Mouse (Mus musculus) thymus, postnatal 14 days (tissue): ENCODE data around the gene Mical3.

Experiments used
- DNase-seq: peaks from one replicate; pipeline ENCODE4 v3.0.0; 2021

Gene Mical3

DNA sequence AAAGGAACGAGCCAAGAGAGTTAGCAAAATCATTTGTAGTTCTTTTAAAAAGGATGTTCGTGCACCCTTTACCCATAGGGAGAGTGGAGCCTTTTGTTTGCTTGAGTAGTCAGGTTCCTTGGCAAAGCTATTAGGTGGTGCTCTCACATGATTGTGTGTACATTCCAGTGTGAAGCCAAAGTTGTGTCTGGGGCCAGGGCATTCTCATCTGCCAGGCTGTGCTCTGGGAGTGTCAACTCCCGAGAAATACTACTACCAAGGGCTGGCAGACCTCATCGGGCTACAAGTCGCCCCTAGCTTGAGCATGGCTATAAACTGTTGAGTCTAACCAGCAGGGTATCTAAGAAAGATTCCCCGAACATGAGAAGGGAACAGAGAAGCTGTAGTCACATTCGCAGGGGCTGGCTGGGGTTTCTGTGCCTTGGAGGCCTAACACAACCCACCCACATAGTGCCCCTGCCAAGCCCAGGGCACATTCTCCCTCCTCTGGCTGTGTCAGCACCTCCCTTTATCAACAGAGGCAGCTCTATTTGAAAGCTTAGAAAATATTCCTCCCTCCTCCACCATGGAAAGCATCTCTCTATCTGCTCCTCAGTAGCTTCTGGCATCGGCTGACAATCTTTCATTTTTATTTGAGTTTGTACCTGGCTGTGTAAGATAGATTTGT lies 130.8 kb downstream of the Mical3 start:
- no peak for DNase-seq

DNA sequence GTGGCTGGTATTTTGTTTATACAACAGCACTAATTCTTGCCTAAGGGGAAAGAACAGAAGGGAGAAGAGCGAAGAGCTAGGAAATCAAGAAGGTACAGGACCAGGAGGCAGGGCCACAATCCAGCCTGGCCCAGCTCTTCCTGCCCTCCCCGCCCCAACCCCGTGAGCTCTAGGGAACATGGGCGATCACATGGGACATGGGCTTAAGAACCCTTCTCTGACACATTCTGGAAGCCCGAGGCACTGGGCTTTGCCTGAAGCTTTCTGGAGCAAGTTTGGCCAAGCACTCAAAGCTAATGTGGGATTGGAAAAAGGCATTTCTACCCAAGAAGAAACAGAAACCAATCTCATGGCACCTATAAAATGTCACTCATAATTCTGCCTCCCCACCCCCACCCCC lies 131.7 kb downstream of the Mical3 start:
- no peak for DNase-seq

DNA sequence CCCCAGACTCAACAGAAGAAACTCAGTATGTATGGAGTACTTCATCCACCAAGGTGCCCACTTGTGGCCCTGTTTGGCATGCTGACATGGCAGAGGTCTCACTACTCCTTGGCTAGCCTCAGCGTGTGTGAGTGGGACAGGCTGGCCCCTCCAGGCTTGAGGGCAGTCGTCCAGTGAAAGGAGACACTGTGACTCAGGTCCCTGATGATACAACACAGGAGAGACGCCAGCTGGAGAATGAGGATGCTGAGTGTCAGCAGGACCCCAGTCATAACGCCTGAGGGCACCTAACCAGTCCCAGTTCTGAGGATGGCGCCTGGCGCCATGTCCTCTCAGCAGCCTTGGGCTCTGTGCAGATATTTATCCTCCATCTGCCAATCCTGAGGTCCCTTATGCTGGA lies 134.2 kb downstream of the Mical3 start:
- DNase-seq, result no peak

DNA sequence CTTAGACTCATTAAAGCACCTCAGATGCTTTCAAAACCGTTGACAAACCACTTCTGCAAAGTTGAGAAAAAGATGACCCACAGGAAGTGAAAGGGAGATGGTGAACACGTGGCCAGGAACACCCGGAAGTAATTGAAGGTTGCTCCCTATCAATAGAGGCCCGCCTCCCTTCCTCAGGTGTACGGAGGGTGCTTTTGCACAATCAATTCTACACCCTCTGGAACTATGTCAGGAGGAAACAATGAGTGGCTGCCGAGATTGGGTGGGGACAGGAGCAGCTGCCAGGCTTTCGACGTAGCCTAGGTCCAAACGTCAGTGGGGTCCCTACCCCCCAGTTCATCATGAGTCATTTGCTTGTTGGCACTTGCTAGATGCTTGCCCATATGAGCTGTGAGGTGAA lies 135.3 kb downstream of the Mical3 start:
- DNase-seq, result no peak

DNA sequence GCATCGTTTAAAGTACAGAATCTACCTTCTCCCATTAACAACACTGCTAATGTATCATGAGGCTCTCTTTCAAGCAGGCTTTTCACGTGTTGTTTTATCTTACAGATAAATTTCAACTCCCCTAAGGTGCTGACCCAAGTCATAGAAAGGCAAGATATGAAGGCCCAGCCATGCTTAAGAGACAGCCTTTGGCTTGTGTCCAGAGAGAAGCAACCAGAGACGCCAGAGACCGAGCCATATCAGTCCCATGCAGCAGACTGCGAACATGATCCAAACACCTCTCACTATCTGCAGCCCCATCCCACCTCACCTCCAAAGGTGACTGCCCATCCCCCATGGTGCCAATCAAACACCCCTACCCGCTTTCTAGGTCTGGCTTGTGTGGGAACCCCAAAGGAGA lies 138.9 kb downstream of the Mical3 start:
- DNase-seq, result no peak

DNA sequence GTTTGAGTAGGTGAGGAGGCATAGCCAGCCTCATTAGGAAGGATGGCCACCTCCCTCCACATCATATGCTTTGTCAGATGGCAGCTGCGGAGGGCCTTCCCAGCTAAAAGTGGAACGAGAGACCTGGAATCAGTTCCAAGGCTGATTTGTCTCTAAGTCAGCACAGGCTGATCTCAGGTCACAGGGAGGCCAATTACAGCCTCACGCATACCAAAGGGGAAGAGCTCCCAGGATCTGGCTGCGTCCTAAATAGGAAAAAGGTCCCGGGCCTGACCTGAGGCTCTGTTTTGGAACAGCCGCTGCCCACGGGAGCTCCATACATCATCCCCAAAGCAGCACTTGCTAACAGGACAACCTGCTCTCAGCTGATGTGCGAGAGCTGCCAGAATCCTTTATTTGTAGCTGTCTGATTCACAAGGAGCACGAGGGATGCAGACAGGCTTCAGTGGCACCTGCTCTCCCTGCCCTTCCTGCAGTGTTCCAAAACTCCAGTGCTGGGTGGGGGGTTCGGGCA lies 143.2 kb downstream of the Mical3 start:
- no peak for DNase-seq

DNA sequence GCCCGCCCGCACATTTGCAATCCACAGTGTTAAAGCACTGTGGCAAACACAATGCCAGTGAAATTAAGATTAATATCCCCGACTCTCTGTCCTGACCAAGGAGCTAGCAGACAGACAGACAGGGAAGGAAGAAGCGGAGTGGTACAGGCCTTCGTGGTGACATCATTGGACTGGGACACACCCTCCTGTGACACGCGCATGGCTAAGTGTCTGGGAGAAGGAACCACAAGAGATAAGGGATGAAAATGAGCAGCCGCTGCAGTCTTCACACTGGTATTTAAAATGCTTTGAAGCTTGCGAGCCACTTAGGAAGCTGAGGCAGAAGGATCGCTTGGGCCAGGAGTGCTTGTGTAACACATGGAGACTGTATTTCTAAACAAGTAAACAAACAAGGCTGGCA lies 143.6 kb downstream of the Mical3 start:
- no peak for DNase-seq

DNA sequence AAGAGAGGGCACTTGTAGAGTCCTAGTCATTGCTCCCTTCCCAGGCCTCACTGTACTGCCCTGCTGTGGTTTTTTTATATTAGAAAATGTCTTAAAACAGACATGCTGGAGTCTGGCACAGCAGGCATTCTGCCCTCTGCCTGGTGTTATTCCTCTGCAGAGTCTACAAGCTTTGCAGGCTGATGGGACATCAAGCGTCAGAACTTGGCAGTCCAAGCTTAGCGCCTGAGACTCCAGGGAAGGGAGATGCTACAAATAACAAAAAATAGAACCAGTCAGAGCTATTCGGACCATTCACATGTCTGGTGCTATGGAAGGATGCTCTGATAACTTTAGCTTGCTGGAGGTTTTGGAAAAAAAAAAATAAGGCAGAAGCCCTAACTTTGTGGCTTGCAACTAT lies 144.6 kb downstream of the Mical3 start:
- DNase-seq, result no peak

DNA sequence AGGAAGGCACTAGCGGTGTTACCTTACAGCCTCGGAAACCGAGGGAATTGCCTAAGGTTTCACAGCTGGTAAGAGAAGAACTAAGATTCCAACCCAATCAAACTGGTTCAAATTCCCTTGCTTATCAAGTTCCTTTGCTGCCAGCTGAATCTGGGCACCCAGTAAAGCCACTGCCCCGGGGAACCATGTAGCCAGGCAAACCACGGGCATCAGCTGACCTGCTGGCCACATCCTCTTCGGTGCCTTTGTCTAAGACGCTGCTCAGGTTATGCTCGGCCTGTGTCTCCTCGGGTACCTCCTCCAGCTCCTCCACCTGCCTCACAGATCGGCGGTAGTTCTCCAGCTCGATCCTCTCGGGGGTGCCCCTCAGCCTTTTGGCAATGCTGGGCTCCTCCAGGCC lies 148.5 kb downstream of the Mical3 start:
- DNase-seq, result no peak

DNA sequence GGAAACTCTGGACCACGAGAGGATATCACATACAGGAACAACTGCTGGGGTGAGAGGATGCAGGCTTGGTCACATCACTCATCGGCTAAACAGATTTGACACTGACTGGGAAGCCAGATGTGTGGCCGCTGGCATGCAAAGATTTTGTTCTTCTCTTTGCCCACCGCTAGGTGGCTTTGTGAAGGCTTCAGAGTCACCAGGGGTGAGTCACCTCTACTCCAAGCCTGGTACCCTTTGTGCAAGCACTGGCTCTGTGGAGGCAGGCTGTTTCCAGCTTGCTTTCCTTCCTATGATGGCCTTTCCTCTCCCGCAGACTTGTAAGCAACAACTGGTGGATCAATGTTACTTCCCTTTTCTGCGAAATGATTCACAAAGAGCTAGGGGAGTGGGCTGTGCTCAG lies 149.3 kb downstream of the Mical3 start:
- peak; percentile 53 for DNase-seq

DNA sequence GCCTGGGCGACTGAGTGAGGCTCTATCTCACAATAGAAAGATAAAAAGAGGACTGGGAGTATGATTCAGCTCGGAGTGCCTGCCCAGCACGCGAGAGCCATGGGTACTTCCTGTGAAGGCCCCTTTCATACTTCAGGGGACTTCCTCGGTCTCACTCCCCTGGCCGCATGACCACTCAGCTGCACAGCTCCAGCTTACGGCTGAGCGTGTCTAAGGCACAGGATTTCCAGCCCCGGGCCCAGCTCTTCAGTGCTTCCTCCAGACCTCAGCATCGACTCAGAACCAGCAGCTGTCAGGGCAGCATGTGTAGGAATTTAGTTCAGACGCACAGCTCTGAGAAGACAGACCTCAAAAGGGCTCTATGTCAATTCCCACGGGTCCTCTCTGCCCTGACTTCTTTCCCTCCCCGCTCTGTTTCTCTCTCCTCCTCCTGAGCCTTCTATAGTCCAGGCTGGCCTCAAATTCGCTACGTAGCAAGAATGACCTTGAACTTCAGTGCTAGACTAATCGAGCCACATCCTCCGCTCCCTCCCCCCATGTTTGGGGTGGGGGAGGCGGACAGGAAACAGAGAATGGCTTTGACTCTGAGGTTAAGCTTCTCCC lies 152.7 kb downstream of the Mical3 start:
- DNase-seq, result peak; percentile 59

DNA sequence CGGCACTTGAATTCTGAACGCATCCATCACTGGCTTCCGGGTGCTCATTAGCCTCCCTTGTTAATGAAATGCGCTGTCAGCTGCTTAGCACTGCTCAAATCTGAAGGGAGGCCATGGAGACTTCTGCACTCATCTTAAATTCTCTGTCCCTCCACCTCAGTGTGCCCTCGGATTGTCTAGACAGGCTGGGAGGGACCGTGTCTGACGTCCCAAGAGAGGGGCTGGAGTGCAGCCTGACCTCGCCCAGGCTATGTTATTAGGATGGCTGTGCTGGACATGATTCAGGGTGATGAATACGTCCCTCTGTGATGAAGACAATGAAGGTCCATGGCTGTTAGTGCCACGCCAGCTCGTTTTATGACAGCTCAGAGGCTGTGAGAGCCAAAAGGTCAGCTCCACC lies 153.8 kb downstream of the Mical3 start:
- no peak for DNase-seq

DNA sequence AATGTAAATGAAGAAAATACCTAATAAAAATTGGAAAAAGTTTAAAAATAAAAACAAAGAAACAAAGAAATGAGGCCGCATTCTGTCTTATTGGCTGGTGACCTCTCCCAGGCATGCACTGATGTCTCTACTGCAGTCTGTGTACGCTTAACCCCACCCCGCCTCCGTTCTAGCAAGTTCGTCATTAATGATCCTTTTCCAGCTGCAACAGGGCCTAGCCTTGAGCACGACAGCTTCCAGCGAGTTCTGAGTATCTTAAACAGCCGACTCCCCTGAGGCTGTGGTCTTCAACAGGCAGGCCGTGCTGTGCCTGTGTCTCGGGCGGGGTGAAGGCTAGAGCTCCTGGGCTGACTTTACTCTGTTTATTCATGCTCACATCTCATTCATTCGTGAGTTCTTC lies 154.7 kb downstream of the Mical3 start:
- no peak for DNase-seq

DNA sequence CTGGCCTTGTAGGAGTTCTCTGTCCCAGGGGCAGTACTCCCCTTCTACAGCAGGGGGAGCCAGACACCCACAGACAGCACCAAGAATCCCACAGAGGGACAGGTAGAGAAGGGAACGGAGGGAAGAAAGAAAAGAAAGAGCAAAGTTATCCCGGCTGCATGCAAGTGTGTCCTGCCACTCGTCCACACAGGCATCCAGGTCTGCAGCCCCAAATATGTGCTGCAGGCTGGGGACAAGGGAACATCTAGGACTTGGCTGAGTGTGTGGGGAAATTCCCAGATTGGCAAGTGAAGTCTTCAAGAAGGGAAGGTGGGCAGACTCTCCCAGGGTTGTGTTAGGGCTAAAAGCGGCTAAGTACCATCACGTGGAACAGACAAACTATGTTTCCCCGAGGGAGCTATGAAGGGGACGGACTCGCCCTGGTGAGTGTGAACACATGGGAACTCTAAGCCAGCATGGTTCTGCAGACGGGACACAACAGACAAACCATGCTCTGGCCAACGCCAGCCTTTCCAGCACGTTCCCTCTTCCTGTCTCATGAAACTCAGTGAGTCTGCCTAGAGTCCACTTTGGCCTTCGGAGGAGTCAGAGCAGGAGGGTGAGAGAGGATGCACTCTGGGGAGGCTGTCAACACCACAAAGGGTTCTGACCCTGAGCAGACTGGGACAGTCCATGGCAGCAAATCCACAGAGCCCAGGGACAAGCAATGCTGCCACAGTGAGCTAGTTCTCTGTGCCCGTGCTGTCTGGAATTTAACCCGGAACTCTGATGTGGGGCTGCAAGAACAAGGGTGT lies 158.8 kb downstream of the Mical3 start:
- DNase-seq, result peak; percentile 87

DNA sequence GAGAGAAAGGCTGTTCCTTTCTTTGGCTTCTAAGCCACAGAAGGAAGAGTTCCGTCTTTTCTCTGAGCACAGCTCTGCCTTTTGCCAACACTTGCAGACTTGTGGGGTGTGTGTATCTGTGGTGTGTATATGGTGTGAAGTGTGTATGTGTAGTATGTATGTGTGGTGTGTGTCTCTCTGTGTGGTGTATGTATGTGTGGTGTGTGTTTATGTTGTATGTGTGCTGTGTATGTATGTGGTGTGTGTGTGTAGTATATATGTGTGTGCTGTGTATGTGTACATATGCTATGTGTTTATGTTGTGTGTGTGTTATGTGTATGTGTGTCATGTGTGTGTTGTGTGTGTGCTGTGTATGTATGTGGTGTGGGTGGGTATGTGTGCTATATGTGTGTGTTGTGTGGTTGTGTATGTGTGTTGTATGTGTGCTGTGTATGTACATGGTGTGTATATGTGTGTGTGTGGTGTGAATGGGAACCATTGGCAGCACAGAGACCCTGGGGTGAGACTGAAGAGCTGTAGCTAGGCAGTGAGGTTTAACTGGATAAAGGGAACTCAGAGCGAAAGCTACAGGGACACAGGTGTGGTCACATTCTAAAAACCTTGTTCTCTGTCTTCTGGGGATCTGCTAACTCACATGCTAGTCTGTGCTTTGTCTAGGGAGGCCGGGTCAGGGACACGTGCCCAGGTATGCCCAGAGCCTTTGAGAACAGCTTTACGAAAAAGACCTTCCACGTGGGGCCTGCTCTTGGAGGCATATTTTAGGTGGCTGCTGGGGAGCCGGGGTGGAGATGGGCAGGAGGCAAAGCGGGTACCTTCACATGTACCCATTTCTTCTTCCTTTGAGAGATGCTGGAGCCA lies 159.6 kb downstream of the Mical3 start:
- no peak for DNase-seq

DNA sequence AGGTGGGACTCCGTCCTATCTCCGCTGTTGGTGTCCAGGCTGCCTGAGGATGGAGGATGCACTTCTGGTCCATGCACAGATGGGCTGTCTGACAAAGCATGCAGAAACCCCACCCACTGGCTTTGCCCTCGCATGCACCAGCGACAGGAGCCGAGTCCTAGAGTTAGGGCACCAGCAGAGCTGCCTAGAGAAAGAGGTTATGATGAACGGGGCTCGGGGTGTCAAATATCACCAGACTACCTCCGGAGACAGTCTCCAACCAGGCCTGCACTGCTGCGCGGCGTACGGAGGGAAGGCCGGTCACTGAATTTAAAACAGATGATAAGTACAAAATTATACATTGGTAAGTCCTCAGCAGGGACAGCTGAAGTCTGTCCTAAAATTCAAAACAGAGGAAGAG lies 165.0 kb downstream of the Mical3 start:
- no peak for DNase-seq

DNA sequence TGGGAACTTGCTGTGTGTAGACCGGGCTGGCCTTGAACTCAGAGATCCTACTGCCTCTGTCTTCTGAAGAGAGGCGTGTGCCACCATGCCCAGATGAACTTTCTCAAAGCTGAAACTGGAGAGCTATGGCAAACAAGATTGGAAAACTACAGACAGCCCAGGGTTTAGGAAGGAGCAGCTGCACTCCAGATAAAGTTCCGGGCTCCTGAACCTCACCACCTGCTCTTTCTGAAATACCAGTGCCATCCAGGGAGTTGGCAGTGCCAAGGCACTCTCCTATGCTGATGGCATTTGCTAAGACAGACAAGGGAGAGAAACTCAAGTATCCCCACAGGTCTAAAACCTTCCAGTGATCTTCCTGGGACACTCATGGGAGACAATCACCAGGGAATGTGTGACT lies 166.6 kb downstream of the Mical3 start:
- no peak for DNase-seq

DNA sequence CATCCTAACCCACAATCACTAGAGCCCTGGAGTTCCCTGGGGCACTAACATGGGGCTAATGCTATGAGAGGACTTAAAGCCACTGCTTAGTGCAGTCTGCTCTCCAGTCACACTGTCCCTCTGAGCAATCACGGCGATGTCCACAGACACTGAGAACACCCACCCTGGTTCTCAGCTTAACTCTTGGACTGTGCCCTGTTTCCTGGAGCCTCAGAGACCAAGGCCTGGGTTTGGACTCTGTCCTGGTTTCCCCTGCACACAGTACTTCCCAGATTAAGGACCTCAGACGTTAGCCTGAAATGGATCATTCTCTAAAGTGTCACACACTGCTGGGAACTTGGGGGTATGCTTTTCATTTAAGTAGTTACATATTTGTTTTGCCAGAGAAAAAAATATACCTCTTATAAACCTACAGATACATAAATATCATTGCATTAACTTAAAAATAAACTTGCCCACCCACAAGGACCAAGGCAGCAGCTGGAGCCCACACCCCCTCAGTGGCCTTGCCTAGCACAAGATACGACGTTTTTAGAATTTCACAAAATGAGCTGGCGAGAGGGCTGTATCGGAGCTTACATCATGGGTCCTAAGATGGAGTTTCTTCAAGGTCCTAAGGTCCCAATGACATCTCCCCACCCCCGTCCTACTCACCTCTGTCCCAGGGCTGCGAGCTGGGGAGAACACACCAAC lies 170.3 kb downstream of the Mical3 start:
- DNase-seq, result no peak

DNA sequence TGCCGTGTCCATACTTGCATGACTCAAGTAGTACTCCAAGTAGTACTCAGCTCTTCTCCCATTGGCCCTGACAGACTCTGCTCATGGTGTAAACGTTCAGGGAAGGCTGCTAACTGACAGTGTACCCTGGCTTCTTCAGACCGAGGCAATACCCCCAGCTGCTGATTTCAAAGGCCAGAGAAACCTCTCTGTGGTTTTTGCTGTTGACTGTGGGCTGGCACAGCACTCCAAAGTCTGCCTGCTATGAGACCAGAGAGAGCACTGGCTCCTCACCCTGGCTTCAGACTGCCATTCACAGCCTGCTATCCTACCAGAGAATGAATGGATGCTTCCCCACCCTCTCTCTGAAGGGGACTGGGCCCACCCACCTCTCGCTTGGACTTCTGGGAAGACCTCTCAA lies 173.5 kb downstream of the Mical3 start:
- peak; percentile 79 for DNase-seq

DNA sequence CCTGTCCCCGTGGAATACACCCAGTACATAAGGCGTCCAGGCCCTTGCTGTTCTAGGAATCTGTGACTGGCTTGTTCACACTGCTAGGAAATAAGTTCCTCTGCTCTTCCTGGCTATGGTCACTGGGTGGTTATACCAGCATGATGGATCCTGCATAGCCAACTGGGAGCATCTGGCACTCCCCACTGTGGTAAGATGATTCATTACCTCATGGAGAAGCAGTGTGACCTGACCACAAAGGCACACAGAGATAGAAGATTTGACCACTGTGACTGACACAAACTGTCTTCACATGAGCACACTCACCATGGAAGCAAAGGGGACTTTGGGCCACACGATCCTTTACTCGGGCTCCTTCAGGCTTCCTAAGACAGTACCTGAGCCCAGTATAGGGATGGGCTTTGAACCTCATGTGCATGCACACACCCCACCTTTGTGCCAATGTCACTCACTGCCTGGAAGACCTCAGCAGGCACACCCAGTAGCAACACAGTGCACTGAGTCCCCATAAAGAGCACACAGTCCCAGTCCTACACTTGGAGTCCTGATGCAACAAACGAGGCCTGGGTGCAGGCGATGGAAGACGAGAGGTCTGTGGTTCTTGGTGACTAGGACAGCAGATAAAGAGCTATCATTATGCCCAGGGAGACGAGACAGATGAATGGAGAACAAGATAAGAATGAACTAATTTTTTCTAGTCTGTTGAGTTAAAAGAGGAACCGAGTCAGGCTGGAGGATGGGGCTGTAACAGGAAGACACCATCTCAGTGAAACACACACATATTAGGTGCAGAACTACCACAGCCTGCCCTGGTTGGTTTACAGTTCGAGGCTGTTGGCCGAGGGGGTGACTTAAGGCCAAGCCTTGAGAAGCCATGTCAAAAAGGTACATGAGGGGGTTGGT lies 174.3 kb downstream of the Mical3 start:
- DNase-seq, result no peak

DNA sequence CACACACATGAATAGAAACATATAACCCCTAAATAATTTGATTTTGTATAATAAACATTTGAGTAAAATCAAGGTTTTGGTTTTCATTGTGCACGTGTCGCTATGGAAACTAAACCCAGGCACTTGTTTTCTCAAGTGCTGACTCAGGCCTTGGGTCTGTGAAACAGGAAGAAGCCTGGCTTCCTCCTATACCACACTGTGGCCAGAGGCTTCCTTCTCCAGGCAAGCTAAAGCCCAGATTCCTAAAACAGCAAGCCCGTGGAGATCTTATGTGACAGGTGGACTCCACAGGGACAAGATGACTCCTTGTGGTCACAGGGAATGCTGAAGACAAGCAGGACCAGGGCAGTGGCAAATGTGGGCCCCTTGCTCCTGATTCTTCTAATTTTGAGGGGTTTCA lies 175.6 kb downstream of the Mical3 start:
- DNase-seq, result peak; percentile 66
